Comparison of ENCODE assay signal across 17 mouse cellular contexts in the genomic region with DNA sequence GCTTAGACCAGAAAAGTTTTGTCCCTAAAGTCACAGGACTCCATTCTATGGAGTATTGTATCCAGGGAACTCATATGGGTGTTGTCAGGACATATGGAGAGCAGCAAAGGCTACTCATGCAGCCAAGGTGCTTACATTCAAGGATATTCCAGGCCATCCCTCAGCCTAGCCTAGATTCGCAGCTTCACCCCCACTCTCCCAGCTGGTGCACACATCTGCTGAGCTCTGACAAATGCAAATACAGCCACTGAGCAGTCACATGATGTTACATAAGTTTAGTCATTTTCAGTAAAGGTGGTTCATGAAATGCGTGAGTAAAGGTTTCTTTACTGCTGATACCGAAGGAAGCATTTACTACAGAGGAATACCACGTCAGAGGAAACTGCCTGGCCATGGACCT. TPM values are rescaled to one million over a fixed set of nuclear protein-coding genes. Genes with fewer than 3 reads are reported as not detected.
DNase-seq lines count a peak whose midpoint lies in the region.
"Had no signal": no experiment of that assay in that cellular context is flagged by ENCODE, and none has a peak within 500 bp of the region (broad histone marks: within the 10 kb centered on the region; RNA-seq: fewer than 3 reads in every experiment).

No protein-coding gene starts in this region.

- DNase-seq in frontal cortex, adult 2 months (ENCODE audit: extremely low spot score in 1 of 2, low spot score in 1 of 2): peak; percentile 54 to 57
- no peak for DNase-seq in frontal cortex, postnatal 10 days (ENCODE audit: low spot score in 2 of 2)
- peak; percentile 30 to 43 for DNase-seq in left cerebral cortex, adult 18-20 months (ENCODE audit: low spot score in 2 of 2)
- no peak for DNase-seq in left cerebral cortex, postnatal 4 days
- peak; percentile 28 to 62 for DNase-seq in left cerebral cortex, postnatal 14 days (ENCODE audit: low spot score in 2 of 2)
- DNase-seq in liver: no peak
- DNase-seq in kidney, adult 11 months: no peak
- DNase-seq: adrenal gland, postnatal 10 days; cerebellum, adult 11-12 months; cerebellum, adult 9-11 months; embryo, embryonic 11 days; gastrocnemius, postnatal 25 days; heart, adult 11 months; kidney, adult 2 months; spleen, adult 18-20 months; thymus, adult 18-20 months; thymus, postnatal 25 days had no signal

- intact Hi-C loops in left cerebral cortex, postnatal 4 days (cut with DNase I): no loop called here
- intact Hi-C loops in left cerebral cortex, postnatal 14 days (cut with DNase I): no loop called here

RNA-seq across cellular contexts. Expression of gene Prps1, which starts 37.9 kb away (rescaled TPM):
- polyA plus RNA-seq in frontal cortex, adult 2 months (2012; rRNA removed): 57.8 and 70.9 TPM in 2 replicates
- 10 to 100 TPM; 70.2 to 78.6 TPM for total RNA-seq in left cerebral cortex, adult 18-20 months (2021)
- total RNA-seq in left cerebral cortex, postnatal 4 days (2021): 10 to 100 TPM; 64.9 to 68.6 TPM
- total RNA-seq in left cerebral cortex, postnatal 14 days (2021): 10 to 100 TPM; 68.8 to 77.2 TPM

Comparison
In these comparisons a context has a peak if more than half of its experiments do, and no peak if none do; other contexts are left out.
1. DNase-seq: peak in frontal cortex, adult 2 months (2 of 2), left cerebral cortex, adult 18-20 months (2 of 2) and left cerebral cortex, postnatal 14 days (2 of 2); none in frontal cortex, postnatal 10 days (0 of 2), left cerebral cortex, postnatal 4 days (single experiment), liver (single experiment) and kidney, adult 11 months (single experiment).